Mouse (Mus musculus): ENCODE data around the gene Ociad1. TPM values are rescaled to one million over a fixed set of nuclear protein-coding genes. Genes with fewer than 3 reads are reported as not detected.
"Not testable (repeated sequence)": the region's sequence is repeated elsewhere in the genome, so short reads cannot be mapped to it uniquely, and the experiment has no call there.

Ociad1 gene
- total RNA-seq, 1 experiment from 2014 or later, result 236 TPM

- DNase-seq, result no peak
These were observed 8.5 kb upstream of the Ociad1 start for GRCm38 (mm10) chr5:73284046-73284445.

GRCm38 (mm10) chr5:73285470-73285978 is 7.1 kb upstream of the Ociad1 start:
- no peak for DNase-seq

GRCm38 (mm10) chr5:73286603-73287002 is 6.0 kb upstream of the Ociad1 start:
- no peak for DNase-seq

GRCm38 (mm10) chr5:73289900-73290299 is 2.7 kb upstream of the Ociad1 start:
- no peak for DNase-seq

GRCm38 (mm10) chr5:73293458-73293827 is 859 bp downstream of the Ociad1 start:
- no peak for DNase-seq

GRCm38 (mm10) chr5:73295016-73295415 is 2.4 kb downstream of the Ociad1 start:
- no peak for DNase-seq

GRCm38 (mm10) chr5:73295916-73296315 is 3.3 kb downstream of the Ociad1 start:
- DNase-seq, result no peak

GRCm38 (mm10) chr5:73301601-73302307 is 9.2 kb downstream of the Ociad1 start:
- DNase-seq, result no peak

GRCm38 (mm10) chr5:73304507-73304906 is 11.9 kb downstream of the Ociad1 start:
- DNase-seq, result no peak

GRCm38 (mm10) chr5:73306486-73306885 is 13.9 kb downstream of the Ociad1 start:
- DNase-seq, result no peak

- no peak for DNase-seq
These were observed 14.7 kb downstream of the Ociad1 start for GRCm38 (mm10) chr5:73307297-73307696.

GRCm38 (mm10) chr5:73309496-73309895 is 16.9 kb downstream of the Ociad1 start:
- no peak for DNase-seq

GRCm38 (mm10) chr5:73310401-73310800 is 17.8 kb downstream of the Ociad1 start:
- DNase-seq, result no peak

GRCm38 (mm10) chr5:73311458-73311857 is 18.9 kb downstream of the Ociad1 start:
- no peak for DNase-seq

GRCm38 (mm10) chr5:73313591-73313990 is 21.0 kb downstream of the Ociad1 start:
- DNase-seq, result no peak

- no peak for DNase-seq
These were observed 22.1 kb downstream of the Ociad1 start for GRCm38 (mm10) chr5:73314654-73315053.

GRCm38 (mm10) chr5:73319306-73319705 is 26.7 kb downstream of the Ociad1 start:
- DNase-seq, result no peak

GRCm38 (mm10) chr5:73322684-73323083 is 30.1 kb downstream of the Ociad1 start:
- not testable (repeated sequence) for DNase-seq

GRCm38 (mm10) chr5:73323602-73324001 is 31.0 kb downstream of the Ociad1 start:
- no peak for DNase-seq

- DNase-seq, result no peak
These were observed 32.1 kb downstream of the Ociad1 start for GRCm38 (mm10) chr5:73324526-73325170.

- no peak for DNase-seq
These were observed 38.4 kb downstream of the Ociad1 start for GRCm38 (mm10) chr5:73331002-73331401.

GRCm38 (mm10) chr5:73336448-73336847 is 43.9 kb downstream of the Ociad1 start:
- no peak for DNase-seq

GRCm38 (mm10) chr5:73337961-73338831 is 45.6 kb downstream of the Ociad1 start:
- DNase-seq, result peak; percentile 57

All from adrenal gland, postnatal 14 days (tissue).